Mouse (Mus musculus): ENCODE data around the gene Tipin. TPM values are rescaled to one million over a fixed set of nuclear protein-coding genes. Genes with fewer than 3 reads are reported as not detected.
A peak's percentile ranks its signal among the peaks of the same experiment; 100 is the strongest.
"Not testable (repeated sequence)": the region's sequence is repeated elsewhere in the genome, so short reads cannot be mapped to it uniquely, and the experiment has no call there.

Tipin gene
- total RNA-seq (2022), result 10 to 100 TPM; 10.8 to 14.9 (median 11.9) TPM

DNA sequence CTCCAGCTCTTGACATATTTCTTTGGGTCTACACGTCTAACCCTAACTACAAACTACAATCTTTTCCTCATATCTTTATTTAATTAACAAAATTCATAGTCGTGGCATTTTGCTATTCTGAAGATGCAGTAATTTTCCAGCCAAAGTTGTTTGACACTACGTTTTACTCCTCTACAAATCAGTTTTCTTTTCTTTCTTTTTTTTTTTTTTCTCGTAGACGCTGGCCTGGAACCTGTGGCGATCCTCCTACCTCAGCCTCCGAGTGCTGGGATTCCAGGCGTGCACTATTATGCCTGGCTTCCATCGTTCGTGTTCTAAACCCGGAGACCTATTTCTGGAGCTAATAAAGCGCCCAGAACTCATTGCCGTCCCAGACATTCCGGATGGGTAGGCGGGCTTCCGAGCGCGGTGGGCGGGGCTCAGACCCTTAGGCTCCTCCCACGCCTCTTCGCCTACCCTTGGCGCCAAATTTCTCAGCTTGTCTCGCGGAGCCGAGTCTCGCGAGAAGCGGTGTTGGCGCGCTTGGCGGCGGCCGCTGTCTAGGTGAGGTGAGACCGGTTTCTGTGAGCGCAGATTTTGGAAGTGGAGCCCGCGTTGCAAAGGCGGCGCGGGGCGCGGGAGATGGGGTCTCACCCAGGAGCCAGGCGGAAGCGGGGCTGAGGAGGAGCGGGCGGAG, at the start of gene Tipin:
Gene Tipin, plus strand, starts transcription at position 477 of the 676 bp plus-strand sequence.
- peak; percentile 92 to 94 for DNase-seq (ENCODE audit: low spot score in 2 of 2)

DNA sequence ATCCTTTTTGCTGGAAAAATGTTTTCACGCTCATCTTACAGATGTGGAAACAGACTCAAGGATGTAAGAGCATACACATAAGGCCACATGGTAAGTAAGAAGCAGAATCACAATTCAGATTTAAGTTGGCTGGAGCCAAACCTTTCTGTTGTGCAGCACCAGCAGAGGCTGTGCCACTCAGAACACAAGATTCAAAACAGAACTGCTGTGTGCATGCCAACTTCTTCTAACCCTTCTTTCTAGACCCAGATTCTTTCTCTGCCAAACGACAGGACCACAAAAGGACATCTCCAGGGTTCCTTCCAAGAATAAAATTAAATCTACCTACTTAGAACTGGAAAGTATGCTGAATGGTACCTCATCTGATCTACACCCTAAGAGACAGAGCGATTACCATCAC, 49.7 kb upstream of the Tipin start:
- DNase-seq (ENCODE audit: low spot score in 2 of 2), result no peak

GRCm38 (mm10) chr9:64232257-64232957, 49.0 kb upstream of the Tipin start:
- DNase-seq (ENCODE audit: low spot score in 2 of 2), result no peak

DNA sequence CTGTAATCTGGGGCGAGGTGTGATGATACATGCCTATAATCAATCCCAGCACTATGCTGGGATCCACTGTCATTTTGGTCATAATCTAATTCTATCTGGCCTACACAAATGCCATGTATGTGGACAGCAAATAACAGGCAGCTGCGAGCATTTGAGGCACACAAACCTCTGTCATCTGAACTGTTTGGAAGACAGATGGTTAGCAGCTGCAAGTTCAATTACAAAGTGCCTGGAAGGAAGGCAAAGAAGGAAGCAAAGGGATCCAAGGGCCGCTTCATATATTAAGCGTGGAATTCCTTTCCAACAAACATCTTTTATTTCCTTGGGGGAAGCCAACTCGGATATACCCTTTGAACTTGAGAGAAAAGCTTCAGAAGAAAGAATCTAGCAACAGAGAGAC, 47.7 kb upstream of the Tipin start:
- DNase-seq (ENCODE audit: low spot score in 2 of 2), result no peak

DNA sequence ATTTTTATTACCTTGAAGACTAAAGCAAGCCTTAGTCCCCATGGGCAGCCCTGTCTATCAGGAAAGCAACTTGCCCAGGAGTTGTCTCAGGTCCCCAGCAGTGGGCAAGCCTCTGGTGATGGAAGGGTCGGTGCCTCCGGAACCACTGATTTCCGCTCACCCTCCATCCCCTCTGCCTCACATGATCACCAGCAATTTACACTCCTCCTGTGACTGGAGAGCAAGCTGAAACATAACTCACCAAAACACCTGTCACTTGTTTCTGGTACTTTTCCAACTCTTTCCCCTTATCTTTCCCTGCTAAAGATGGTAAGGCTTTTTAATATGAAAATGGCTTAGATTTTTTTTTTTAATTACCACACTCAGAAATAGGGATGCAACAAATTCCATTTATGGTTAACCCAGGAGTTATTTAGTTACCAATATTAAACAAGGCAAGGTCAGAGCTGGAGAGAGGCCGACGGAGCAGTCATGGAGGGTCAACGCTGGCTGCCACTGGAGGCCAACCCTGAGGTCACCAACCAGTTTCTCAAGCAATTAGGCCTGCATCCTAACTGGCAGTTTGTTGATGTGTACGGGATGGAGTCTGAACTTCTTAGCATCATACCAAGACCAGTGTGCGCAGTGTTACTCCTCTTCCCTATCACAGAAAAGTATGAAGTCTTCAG, 46.5 kb upstream of the Tipin start, which contains the start of gene Uchl4:
Gene Uchl4, plus strand, starts transcription at position 434 of the 668 bp plus-strand sequence.
- DNase-seq (ENCODE audit: low spot score in 2 of 2), result no peak

GRCm38 (mm10) chr9:64236056-64236455, 45.3 kb upstream of the Tipin start:
- no peak for DNase-seq (ENCODE audit: low spot score in 2 of 2)

GRCm38 (mm10) chr9:64240116-64240515, 41.3 kb upstream of the Tipin start:
- DNase-seq (ENCODE audit: low spot score in 2 of 2), result no peak

GRCm38 (mm10) chr9:64240681-64241080, 40.7 kb upstream of the Tipin start:
- peak in 1 of 2 experiments; percentile 22 for DNase-seq (ENCODE audit: low spot score in 2 of 2)

DNA sequence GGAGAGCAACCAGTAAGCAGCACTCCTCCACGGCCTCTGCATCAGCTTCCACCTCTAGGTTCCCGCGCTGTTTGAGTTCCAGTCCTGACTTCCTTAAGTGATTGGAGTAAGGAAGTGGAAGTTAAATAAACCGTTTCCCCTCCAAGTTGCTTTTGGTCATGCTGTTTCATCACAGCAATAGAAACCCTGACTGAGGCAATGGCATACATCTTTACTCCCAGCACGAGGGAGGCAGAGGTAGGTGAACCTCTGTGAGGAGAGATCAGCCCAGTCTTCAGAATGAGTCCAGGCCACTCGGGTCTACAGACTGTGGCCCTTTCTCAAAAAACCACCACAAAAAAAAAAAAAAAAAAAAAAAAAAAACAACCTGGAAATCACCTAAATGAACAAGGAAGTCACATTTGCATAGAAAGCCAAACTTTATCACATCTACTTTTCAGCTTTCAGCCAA, 39.0 kb upstream of the Tipin start:
- no peak for DNase-seq (ENCODE audit: low spot score in 2 of 2)

DNA sequence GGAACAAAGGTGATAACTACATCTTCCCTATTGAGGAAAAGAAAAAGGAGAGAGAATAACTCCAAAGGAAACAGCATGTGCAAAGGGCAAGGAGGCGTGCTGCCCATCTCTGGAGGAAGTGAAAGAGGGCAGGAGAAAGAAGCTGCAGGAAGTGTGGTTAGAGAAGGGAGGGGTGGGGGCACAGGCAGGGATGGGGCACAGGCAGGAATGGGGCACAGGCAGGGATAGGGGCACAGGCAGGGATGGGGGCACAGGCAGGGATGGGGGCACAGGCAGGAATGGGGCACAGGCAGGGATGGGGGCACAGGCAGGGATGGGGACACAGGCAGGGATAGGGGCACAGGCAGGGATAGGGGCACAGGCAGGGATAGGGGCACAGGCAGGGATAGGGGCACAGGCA, 32.0 kb upstream of the Tipin start:
- DNase-seq (ENCODE audit: low spot score in 2 of 2), result no peak

DNA sequence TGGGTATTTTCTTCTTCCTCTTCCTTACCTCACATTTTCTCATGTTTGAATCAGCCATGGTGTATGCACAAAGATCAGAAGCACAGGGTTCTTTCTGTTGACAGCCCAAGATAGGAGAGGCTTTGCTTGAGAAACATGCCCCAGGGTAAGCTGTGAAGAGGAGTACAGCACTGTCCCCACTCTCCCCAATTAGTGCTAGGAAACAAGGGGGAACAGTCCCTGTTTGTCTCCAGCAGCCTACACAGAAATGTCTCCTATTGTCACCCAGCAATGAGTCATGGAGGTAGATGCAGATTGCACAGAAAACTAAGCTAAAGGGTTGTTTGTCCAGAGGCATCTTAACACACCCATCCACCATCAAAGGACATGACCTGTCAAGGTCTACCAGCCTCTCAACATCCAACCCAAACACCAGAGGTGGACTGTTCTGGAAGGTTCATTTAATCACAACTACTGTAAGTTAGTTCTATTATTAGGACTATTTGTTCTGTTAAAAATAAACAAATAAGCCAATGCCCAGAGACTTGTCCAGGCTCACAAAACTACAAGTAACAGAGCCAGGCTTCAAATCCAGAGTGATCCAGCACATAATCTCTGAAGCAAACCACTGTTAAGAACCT, 31.2 kb upstream of the Tipin start:
- DNase-seq (ENCODE audit: low spot score in 2 of 2), result no peak

GRCm38 (mm10) chr9:64252591-64253020, 28.8 kb upstream of the Tipin start:
- DNase-seq (ENCODE audit: low spot score in 2 of 2), result peak; percentile 6 to 9

DNA sequence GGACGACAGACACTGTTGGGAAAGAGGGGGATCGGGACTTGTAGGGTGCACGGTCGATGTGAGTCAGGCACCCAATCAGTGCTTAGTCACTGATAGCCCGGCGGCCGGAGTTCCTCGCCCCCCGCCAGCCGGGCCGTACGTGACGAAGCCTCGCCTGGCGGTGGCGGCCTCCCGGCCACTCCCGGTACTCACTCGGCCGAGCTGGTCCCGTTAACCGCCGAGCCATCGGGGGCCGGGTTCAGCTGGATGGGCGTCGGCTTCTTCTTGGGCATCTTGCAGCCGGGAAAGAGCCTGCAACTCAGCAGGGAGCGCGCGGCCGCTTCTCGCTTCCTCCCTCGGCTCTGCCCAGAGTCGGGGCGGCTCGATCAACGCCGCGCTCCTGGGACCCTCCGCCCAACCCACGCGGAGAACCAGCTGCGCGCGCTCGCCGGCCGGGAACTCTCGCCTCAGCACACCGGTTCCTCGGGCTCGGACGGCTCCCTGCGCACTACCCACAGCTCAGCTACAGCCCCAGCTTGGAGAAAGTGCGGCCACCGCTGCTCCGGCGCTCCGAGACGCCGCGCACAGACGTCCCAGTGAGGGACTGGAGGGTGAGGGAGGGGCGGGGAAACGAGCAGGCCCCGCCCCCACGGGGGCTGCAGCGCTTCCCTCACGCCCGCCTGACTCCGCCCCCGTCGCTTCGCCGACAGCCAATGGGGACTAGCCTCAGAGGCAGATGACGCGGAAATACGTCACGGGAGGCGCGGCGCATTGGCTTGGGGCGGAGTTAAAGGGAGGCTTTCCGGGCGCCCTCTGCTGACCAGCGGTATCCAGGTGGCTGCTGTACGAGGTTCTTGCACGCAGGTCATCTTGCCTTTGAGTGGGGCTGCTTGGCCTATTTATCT, 28.1 kb upstream of the Tipin start, which contains the start of gene Map2k1:
Gene Map2k1, minus strand, starts transcription at position 611 of the 884 bp plus-strand sequence.
- peak; percentile 99 to 100 for DNase-seq (ENCODE audit: low spot score in 2 of 2)

DNA sequence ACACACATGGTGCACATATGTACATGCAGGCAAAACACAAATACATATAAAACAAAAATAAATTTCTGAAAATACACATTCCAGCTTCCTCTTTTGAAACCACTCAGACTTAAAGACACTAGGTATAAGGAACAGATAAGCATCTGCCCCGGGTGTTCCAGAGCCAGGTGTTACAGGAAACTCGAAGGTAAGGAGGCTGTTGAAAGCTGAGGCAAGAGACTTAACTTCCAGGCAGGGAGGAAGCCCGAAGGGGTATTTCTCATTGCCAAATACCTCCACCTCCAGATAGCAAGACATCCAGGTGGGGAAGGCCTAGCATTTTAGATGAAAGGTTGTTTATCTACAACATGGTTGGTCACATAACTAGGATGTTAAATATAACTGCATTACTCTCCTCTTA, 26.0 kb upstream of the Tipin start:
- DNase-seq (ENCODE audit: low spot score in 2 of 2), result no peak

DNA sequence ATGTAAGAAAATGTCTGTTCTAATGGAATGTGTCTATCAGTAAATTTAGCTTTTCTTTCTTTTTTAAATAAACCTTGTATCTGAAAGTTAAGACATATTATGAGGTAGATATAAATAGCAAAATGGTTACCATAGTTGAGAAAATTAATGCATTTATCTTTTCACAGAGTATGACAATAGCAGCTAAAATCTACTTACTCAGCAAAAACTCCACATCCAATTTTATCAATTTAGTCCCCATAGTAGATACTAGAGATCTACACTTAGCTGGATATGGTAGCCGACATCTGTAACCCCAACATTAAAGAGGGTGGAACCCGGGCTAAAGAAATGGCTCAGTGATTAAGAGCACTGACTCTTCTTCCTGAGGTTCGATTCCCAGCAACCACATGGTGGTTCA, 25.2 kb upstream of the Tipin start:
- DNase-seq (ENCODE audit: low spot score in 2 of 2), result no peak

DNA sequence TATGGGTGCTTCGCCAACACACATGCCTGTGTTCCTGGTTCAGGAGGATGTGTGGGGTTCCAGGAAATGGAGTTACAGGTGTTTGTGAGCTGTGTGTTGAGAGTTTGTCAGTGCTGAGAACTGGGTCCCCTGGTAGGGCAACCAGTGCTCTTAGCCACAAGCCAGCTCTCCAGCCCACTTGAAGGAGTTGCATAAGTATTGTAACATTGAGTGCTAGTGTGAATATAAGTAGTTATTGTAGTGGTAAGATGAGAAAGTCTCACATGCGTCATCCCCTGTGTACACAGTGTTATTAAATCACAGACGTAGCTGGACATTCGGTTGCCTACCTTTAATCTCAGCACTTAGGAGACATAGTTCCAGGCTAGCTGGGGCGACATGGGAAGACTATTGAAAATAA, 21.5 kb upstream of the Tipin start:
- DNase-seq (ENCODE audit: low spot score in 2 of 2), result no peak

DNA sequence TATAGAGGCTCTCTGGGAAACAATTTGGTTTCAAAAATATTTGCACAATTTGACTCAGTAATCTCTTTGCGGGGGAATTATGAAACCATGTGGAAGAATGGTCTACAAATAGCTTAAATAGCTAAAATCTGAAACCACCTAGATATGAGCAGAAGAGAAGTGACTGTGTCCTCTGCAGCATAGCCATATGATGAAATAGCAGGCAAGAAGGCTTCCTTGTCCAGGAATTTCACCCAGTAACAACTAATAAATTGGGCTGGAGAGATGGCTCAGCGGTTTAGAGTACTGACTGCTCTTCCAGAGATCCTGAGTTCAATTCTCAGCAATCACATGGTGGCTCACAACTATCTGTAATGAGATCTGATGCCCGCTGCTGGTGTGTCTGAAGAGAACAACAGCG, 20.4 kb upstream of the Tipin start:
- no peak for DNase-seq (ENCODE audit: low spot score in 2 of 2)

GRCm38 (mm10) chr9:64264813-64265212, 16.6 kb upstream of the Tipin start:
- DNase-seq (ENCODE audit: low spot score in 2 of 2), result no peak

GRCm38 (mm10) chr9:64267231-64267630, 14.2 kb upstream of the Tipin start:
- no peak for DNase-seq (ENCODE audit: low spot score in 2 of 2)

- DNase-seq (ENCODE audit: low spot score in 2 of 2), result no peak
Measured at GRCm38 (mm10) chr9:64268196-64268595, 13.2 kb upstream of the Tipin start.

GRCm38 (mm10) chr9:64268836-64269235, 12.5 kb upstream of the Tipin start:
- DNase-seq (ENCODE audit: low spot score in 2 of 2), result not testable (repeated sequence)

All from gastrocnemius, adult 8-10 months (tissue).